Mouse (Mus musculus) CH12.LX (cell line): ENCODE results near the gene Ift52. TPM values are rescaled to one million over a fixed set of nuclear protein-coding genes. Genes with fewer than 3 reads are reported as not detected.

ENCODE experiments used
- DNase-seq: peaks from one replicate; pipeline ENCODE4 v3.0.0-alpha.2; 2013; ENCODE audit errors: extremely low read depth
- H3K27ac ChIP-seq: 2 replicates; pipeline ENCODE4 v1.5.1; 2012; ENCODE audit warnings: low read depth, mild to moderate bottlenecking, control low read depth, moderate library complexity; ENCODE audit not compliant: insufficient read depth
- H3K27me3 ChIP-seq: replicated peaks from 2 replicates; pipeline ENCODE3; 2012; ENCODE audit warnings: inconsistent platforms
- H3K36me3 ChIP-seq, 2 experiments: replicated peaks in 1 of 2; 2 replicates each; pipeline versions ENCODE3 to v1.6.1; 2012; ENCODE audit warnings: inconsistent platforms in 1 of 2, low read length in 1 of 2, mild to moderate bottlenecking in 1 of 2, mixed read lengths in 1 of 2, moderate library complexity in 1 of 2; ENCODE audit not compliant: control insufficient read depth in 1 of 2, insufficient read depth in 1 of 2
- H3K4me1 ChIP-seq, 2 experiments: 2 replicates each; pipeline ENCODE4 v1.6.1; 2012; ENCODE audit warnings: inconsistent platforms in 1 of 2, moderate library complexity in 1 of 2; ENCODE audit not compliant: insufficient read depth in 2 of 2, control insufficient read depth in 1 of 2
- H3K4me2 ChIP-seq: 2 replicates; pipeline ENCODE4 v1.6.1; 2012; ENCODE audit warnings: low read depth, mild to moderate bottlenecking, control low read depth; ENCODE audit not compliant: poor library complexity, insufficient read depth, severe bottlenecking
- H3K4me3 ChIP-seq, 3 experiments: fragments of 150-350 bp in 1 of 3; sonication (generic) in 1 of 3; replicated peaks in 1 of 3; 2 replicates each; pipeline versions ENCODE3 to v1.5.1; 2011 to 2012; ENCODE audit warnings: low read depth in 2 of 3, low read length in 2 of 3, mild to moderate bottlenecking in 2 of 3, moderate library complexity in 2 of 3, control low read depth in 1 of 3, improper control_type of control experiment in 1 of 3, inconsistent platforms in 1 of 3, mixed read lengths in 1 of 3; ENCODE audit not compliant: poor library complexity in 1 of 3
- H3K79me2 ChIP-seq: replicated peaks from 2 replicates; pipeline ENCODE4 v1.6.1; 2012; ENCODE audit warnings: mild to moderate bottlenecking, moderate library complexity; ENCODE audit not compliant: control insufficient read depth, poor library complexity, insufficient read depth, severe bottlenecking; ENCODE audit errors: extremely low read depth
- H3K9ac ChIP-seq: 2 replicates; pipeline ENCODE4 v1.6.1; 2012; ENCODE audit warnings: low read depth, mild to moderate bottlenecking, control low read depth, moderate library complexity; ENCODE audit not compliant: insufficient read depth
- H3K9me3 ChIP-seq: replicated peaks from 2 replicates; pipeline ENCODE3; 2012; ENCODE audit warnings: low read length, inconsistent platforms, mixed read lengths
- CHD2 ChIP-seq: IDR thresholded peaks from 2 replicates; pipeline ENCODE4 v1.6.1; 2011; ENCODE audit warnings: low read length, improper control_type of control experiment
- E2F4 ChIP-seq: IDR thresholded peaks from 2 replicates; pipeline ENCODE4 v1.6.1; 2011; ENCODE audit warnings: low read depth, low read length, improper control_type of control experiment; ENCODE audit not compliant: insufficient replicate concordance
- EP300 ChIP-seq: IDR thresholded peaks from 2 replicates; pipeline ENCODE4 v1.6.1; 2011; ENCODE audit warnings: low read length, improper control_type of control experiment
- GABPA ChIP-seq: IDR thresholded peaks from 2 replicates; pipeline ENCODE4 v1.6.1; 2012; ENCODE audit warnings: low read depth, low read length, improper control_type of control experiment, inconsistent platforms; ENCODE audit not compliant: insufficient replicate concordance
- IRF4 ChIP-seq: IDR thresholded peaks from 2 replicates; pipeline ENCODE4 v1.6.1; 2014; ENCODE audit warnings: low read depth, mild to moderate bottlenecking, inconsistent platforms, low read length, improper control_type of control experiment
- KAT2A ChIP-seq: IDR thresholded peaks from 2 replicates; pipeline ENCODE4 v1.6.1; 2012; ENCODE audit warnings: low read length, improper control_type of control experiment, inconsistent platforms; ENCODE audit not compliant: insufficient replicate concordance
- MAFK ChIP-seq: IDR thresholded peaks from 2 replicates; pipeline ENCODE4 v1.6.1; 2011; ENCODE audit warnings: low read length, improper control_type of control experiment; ENCODE audit not compliant: insufficient replicate concordance
- MAX ChIP-seq: IDR thresholded peaks from 2 replicates; pipeline ENCODE4 v1.6.1; 2011; ENCODE audit warnings: low read length, improper control_type of control experiment
- NELFE ChIP-seq: IDR thresholded peaks from 2 replicates; pipeline ENCODE4 v1.6.1; 2011; ENCODE audit warnings: low read depth, low read length, improper control_type of control experiment
- RAD21 ChIP-seq: IDR thresholded peaks from 2 replicates; pipeline ENCODE4 v1.6.1; 2011; ENCODE audit warnings: low read depth, mild to moderate bottlenecking, low read length, improper control_type of control experiment, moderate library complexity
- SIN3A ChIP-seq: IDR thresholded peaks from 2 replicates; pipeline ENCODE4 v1.6.1; 2012; ENCODE audit warnings: low read length, improper control_type of control experiment, inconsistent platforms
- SMC3 ChIP-seq: IDR thresholded peaks from 2 replicates; pipeline ENCODE4 v1.6.1; 2011; ENCODE audit warnings: low read depth, low read length, improper control_type of control experiment
- TBP ChIP-seq: conservative IDR thresholded peaks from 2 replicates; pipeline ENCODE4 v1.6.1; 2011; ENCODE audit warnings: low read depth, low read length, improper control_type of control experiment
- ZC3H11A ChIP-seq: IDR thresholded peaks from 2 replicates; pipeline ENCODE4 v1.6.1; 2012; ENCODE audit warnings: low read depth, mild to moderate bottlenecking, inconsistent platforms, low read length, improper control_type of control experiment
- ZMIZ1 ChIP-seq: IDR thresholded peaks from 2 replicates; pipeline ENCODE4 v1.6.1; 2012; ENCODE audit warnings: low read depth, mild to moderate bottlenecking, inconsistent platforms, low read length, improper control_type of control experiment
- dilution Hi-C: fragments of 300-500 bp; cut with MboI; formaldehyde crosslinking; loops from 2 replicates; pipeline ENCODE4 v1.14.3; 2020; ENCODE audit warnings: low sequenced_read_pairs; ENCODE audit not compliant: extremely low pct_unique_long_range_greater_than_20kb, extremely low pct_ligation_motif_present
- in situ Hi-C: fragments of 300-500 bp; cut with MboI; formaldehyde crosslinking; loops from 3 replicates; pipeline ENCODE4 v1.14.3; 2019; ENCODE audit warnings: low sequenced_read_pairs, low pct_ligation_motif_present, low pct_unique_long_range_greater_than_20kb, mixed read lengths
- polyA plus RNA-seq: library from polyadenylated mRNA; unstranded; fragments of >175 nt; gene quantifications from 2 replicates; pipeline ENCODE4 v1.2.1, GENCODE M21; 2012; ENCODE audit warnings: low read depth; ENCODE audit not compliant: insufficient read length
- total RNA-seq, 2 experiments: library from RNA; depleted of rRNA; stranded (reverse); fragments of 300-350 nt in 1 of 2; fragments of >200 nt in 1 of 2; gene quantifications; 2 replicates each; pipeline ENCODE4 v1.2.3; 2012 to 2014

The Ift52 gene
- total and polyA plus RNA-seq, 3 experiments: 13.0 to 33.6 (median 14.4) TPM

DNA sequence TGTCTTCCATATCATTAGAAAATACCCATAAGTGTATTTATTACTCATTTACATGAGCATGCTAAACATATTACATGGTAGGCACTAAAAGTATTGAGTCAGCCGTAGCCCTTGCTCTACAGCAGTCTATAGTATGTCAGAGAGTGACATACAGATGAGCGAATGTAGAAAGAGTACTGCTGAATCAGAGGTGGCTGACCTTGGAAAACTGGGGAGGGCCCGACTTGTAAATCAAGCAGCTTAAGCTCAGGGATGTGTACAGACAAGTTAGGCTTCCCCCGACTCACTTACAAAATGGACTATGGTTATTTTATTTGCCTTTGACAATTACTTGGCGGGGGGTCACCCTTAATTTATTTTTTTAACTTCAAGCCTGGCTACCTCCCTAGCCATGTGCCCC, 14.1 kb downstream of the Ift52 start:
- dilution Hi-C loops: no loop called here
- Histone ChIP-seq H3K36me3 (peaks cover 58 to 95% of the 10 kb centered on the region in 2 experiments), H3K4me1 (no peaks in the 10 kb centered on the region), H3K27me3 (no peaks in the 10 kb centered on the region), H3K27ac (no peak overlapping the region), H3K9ac (no peak overlapping the region), H3K9me3 (no peaks in the 10 kb centered on the region), H3K79me2 (no peaks in the 10 kb centered on the region), H3K4me3 (no peak overlapping the region), H3K4me2 (no peak overlapping the region)
- TF ChIP-seq IRF4: no peak
- in situ Hi-C loops: no loop called here
- DNase-seq: no peak

DNA sequence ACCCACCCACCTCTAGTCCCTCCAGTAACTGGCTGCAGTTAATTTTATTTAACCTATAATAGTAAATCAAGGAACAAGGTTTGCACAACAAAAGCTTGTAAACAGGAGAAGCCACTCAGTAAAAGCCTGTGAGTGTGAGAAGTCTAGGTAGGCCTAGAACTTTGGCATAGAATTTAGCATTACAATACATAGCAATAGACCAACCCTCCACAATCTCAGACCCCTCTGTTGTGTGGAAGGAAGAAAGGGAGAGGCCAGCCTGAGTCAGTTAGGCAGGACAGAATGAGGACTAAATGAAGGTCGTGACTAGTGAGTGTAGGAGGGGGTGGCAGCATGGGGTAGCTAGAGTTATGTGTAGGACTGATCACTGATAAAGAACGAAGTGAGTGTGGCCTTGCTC, 14.6 kb downstream of the Ift52 start:
- TF ChIP-seq NELFE (no peak), SMC3 (no peak), IRF4 (no peak), EP300 (no peak), E2F4 (no peak), RAD21 (no peak), CHD2 (no peak), GABPA (no peak), KAT2A (no peak)
- no peaks in the 10 kb centered on the region for H3K27me3 ChIP-seq
- H3K27ac ChIP-seq: no peak overlapping the region; the same call in 1 of the 2 replicates
- H3K4me3 ChIP-seq: no peak overlapping the region
- H3K79me2 ChIP-seq: no peaks in the 10 kb centered on the region
- no peak overlapping the region for H3K4me2 ChIP-seq
- no peaks in the 10 kb centered on the region for H3K9me3 ChIP-seq
- dilution Hi-C loops (no loop called here), in situ Hi-C loops (no loop called here)
- no peaks in the 10 kb centered on the region for H3K4me1 ChIP-seq
- peaks cover 58 to 95% of the 10 kb centered on the region in 2 experiments for H3K36me3 ChIP-seq
- DNase-seq: no peak
- H3K9ac ChIP-seq: no peak overlapping the region

DNA sequence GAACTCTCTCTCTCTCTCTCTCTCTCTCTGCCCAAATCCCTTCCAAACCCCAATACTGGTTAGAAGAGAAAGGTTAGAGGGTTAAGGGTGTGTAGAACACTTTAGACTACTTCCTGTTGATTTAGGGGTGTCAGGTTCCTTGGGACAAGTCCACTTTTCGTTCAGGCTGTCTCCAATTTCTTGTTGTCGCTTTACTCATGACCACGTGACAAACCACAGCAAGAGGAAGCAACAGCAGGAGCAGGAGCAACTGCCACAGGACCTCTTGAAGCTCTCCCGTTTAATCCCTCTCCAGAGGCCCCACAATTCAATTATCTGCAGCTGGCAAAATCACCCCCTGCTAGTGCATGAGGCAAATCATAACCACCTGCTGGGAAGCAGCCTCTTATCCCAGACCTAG, 15.5 kb downstream of the Ift52 start:
- DNase-seq: no peak
- in situ Hi-C loops (no loop called here), dilution Hi-C loops (no loop called here)
- Histone ChIP-seq H3K79me2 (no peaks in the 10 kb centered on the region), H3K27me3 (no peaks in the 10 kb centered on the region), H3K36me3 (peaks cover 59 to 95% of the 10 kb centered on the region in 2 experiments), H3K9me3 (no peaks in the 10 kb centered on the region), H3K27ac (no peak overlapping the region), H3K4me3 (no peak overlapping the region), H3K4me1 (no peaks in the 10 kb centered on the region), H3K9ac (no peak overlapping the region), H3K4me2 (no peak overlapping the region)
- TF ChIP-seq ZC3H11A (no peak), MAX (no peak), E2F4 (no peak), MAFK (no peak), ZMIZ1 (no peak), SIN3A (no peak), TBP (no peak)
